Mouse (Mus musculus): Measurements from ENCODE around the gene Srrm4. TPM values are rescaled to one million over a fixed set of nuclear protein-coding genes. Genes with fewer than 3 reads are reported as not detected.

The Srrm4 gene
- polyA plus RNA-seq, 1 experiment from 2014 or later = 0.90 TPM

- H3K27ac ChIP-seq = peak within 1 kb of the TSS; percentile 88
- peak within 1 kb of the TSS; percentile 63 for H3K4me3 ChIP-seq
- DNase-seq (ENCODE audit: low spot score) = peak; percentile 94
- H3K4me1 ChIP-seq = peaks cover 54% of the 10 kb centered on the region
- 0 out of 2 replicates have a peak, but pooled peaks cover 3% of the 10 kb centered on the region for H3K36me3 ChIP-seq
- under 1% methylated on average over 20 of the region's 20 CpGs for WGBS
- no peaks in the 10 kb centered on the region for H3K9me3 ChIP-seq
- H3K27me3 ChIP-seq (ENCODE audit: insufficient read depth, poor library complexity, severe bottlenecking) = no peaks in the 10 kb centered on the region
Observed at GRCm38 (mm10) chr5:116422699-116423201, 168.9 kb downstream of the Srrm4 start, which contains the start of gene Hspb8. Gene Hspb8, minus strand, starts transcription at chr5:116422864.

- Histone ChIP-seq H3K4me3 (peak overlapping the region; percentile 63), H3K27ac (peak overlapping the region; percentile 88), H3K4me1 (peaks cover 56% of the 10 kb centered on the region), H3K9me3 (no peaks in the 10 kb centered on the region), H3K27me3 (ENCODE audit: insufficient read depth, poor library complexity, severe bottlenecking) (no peaks in the 10 kb centered on the region), H3K36me3 (peaks cover 10% of the 10 kb centered on the region; the same call in 1 of the 2 replicates)
- DNase-seq (ENCODE audit: low spot score) = no peak
- 33% methylated on average over 22 of the region's 22 CpGs for WGBS
Observed at GRCm38 (mm10) chr5:116421791-116422481, 169.7 kb downstream of the Srrm4 start.

- peak overlapping the region; percentile 60 for H3K4me3 ChIP-seq
- H3K36me3 ChIP-seq = peaks cover 10% of the 10 kb centered on the region; the same call in 1 of the 2 replicates
- H3K4me1 ChIP-seq = peaks cover 65% of the 10 kb centered on the region
Observed at GRCm38 (mm10) chr5:116420759-116421225, 170.8 kb downstream of the Srrm4 start.

GRCm38 (mm10) chr5:116420213-116420612 is 171.4 kb downstream of the Srrm4 start:
- Histone ChIP-seq H3K4me3 (peak overlapping the region; percentile 60), H3K36me3 (peaks cover 12% of the 10 kb centered on the region; the same call in 1 of the 2 replicates), H3K4me1 (peaks cover 67% of the 10 kb centered on the region), H3K9me3 (no peaks in the 10 kb centered on the region), H3K27me3 (ENCODE audit: insufficient read depth, poor library complexity, severe bottlenecking) (no peaks in the 10 kb centered on the region), H3K27ac (peak overlapping the region; percentile 87)
- no peak for DNase-seq (ENCODE audit: low spot score)
- 90% methylated on average over 1 of the region's 1 CpGs for WGBS

More at GRCm38 (mm10) chr5:116420759-116421225, 170.8 kb downstream of the Srrm4 start:
- WGBS = 11% methylated on average over 6 of the region's 6 CpGs
- peak; percentile 86 for DNase-seq (ENCODE audit: low spot score)
- peak overlapping the region; percentile 87 for H3K27ac ChIP-seq
- H3K9me3 ChIP-seq = no peaks in the 10 kb centered on the region
- no peaks in the 10 kb centered on the region for H3K27me3 ChIP-seq (ENCODE audit: insufficient read depth, poor library complexity, severe bottlenecking)

GRCm38 (mm10) chr5:116419322-116420045 is 172.1 kb downstream of the Srrm4 start:
- 67% methylated on average over 6 of the region's 6 CpGs for WGBS
- no peaks in the 10 kb centered on the region for H3K9me3 ChIP-seq
- peaks cover 71% of the 10 kb centered on the region for H3K4me1 ChIP-seq
- H3K27me3 ChIP-seq (ENCODE audit: insufficient read depth, poor library complexity, severe bottlenecking) = no peaks in the 10 kb centered on the region
- DNase-seq (ENCODE audit: low spot score) = no peak
- H3K4me3 ChIP-seq = peak overlapping the region; percentile 60
- H3K27ac ChIP-seq = peak overlapping the region; percentile 59
- peaks cover 19% of the 10 kb centered on the region for H3K36me3 ChIP-seq

- Histone ChIP-seq H3K27ac (peak overlapping the region; percentile 65; the same call in 1 of the 2 replicates), H3K9me3 (no peaks in the 10 kb centered on the region), H3K27me3 (ENCODE audit: insufficient read depth, poor library complexity, severe bottlenecking) (no peaks in the 10 kb centered on the region), H3K4me3 (no peak overlapping the region), H3K4me1 (peaks cover 80% of the 10 kb centered on the region), H3K36me3 (peaks cover 31% of the 10 kb centered on the region)
- WGBS = 20% methylated on average over 5 of the region's 5 CpGs
- no peak for DNase-seq (ENCODE audit: low spot score)
Observed at GRCm38 (mm10) chr5:116416208-116416607, 175.4 kb downstream of the Srrm4 start.

- no peak for DNase-seq (ENCODE audit: low spot score)
- Histone ChIP-seq H3K27ac (peak overlapping the region; percentile 74; the same call in 1 of the 2 replicates), H3K4me3 (peak overlapping the region; percentile 10; the same call in 1 of the 2 replicates), H3K9me3 (no peaks in the 10 kb centered on the region), H3K36me3 (peaks cover 26% of the 10 kb centered on the region), H3K4me1 (peaks cover 56% of the 10 kb centered on the region), H3K27me3 (ENCODE audit: insufficient read depth, poor library complexity, severe bottlenecking) (no peaks in the 10 kb centered on the region)
- WGBS = 5% methylated on average over 16 of the region's 16 CpGs
Observed at GRCm38 (mm10) chr5:116409689-116410590, 181.7 kb downstream of the Srrm4 start.

GRCm38 (mm10) chr5:116408965-116409364 is 182.7 kb downstream of the Srrm4 start:
- WGBS = 54% methylated on average over 9 of the region's 9 CpGs
- no peak overlapping the region; the same call in 1 of the 2 replicates for H3K27ac ChIP-seq
- no peaks in the 10 kb centered on the region for H3K27me3 ChIP-seq (ENCODE audit: insufficient read depth, poor library complexity, severe bottlenecking)
- H3K9me3 ChIP-seq = no peaks in the 10 kb centered on the region
- peaks cover 19% of the 10 kb centered on the region for H3K36me3 ChIP-seq
- no peak for DNase-seq (ENCODE audit: low spot score)
- no peak overlapping the region for H3K4me3 ChIP-seq
- peaks cover 46% of the 10 kb centered on the region for H3K4me1 ChIP-seq

GRCm38 (mm10) chr5:116407936-116408335 is 183.7 kb downstream of the Srrm4 start:
- Histone ChIP-seq H3K4me1 (peaks cover 36% of the 10 kb centered on the region), H3K4me3 (no peak overlapping the region), H3K27ac (no peak overlapping the region), H3K36me3 (peaks cover 19% of the 10 kb centered on the region), H3K27me3 (ENCODE audit: insufficient read depth, poor library complexity, severe bottlenecking) (no peaks in the 10 kb centered on the region), H3K9me3 (no peaks in the 10 kb centered on the region)
- DNase-seq (ENCODE audit: low spot score) = no peak
- WGBS = 44% methylated on average over 6 of the region's 6 CpGs

GRCm38 (mm10) chr5:116407321-116407720 is 184.3 kb downstream of the Srrm4 start:
- no peaks in the 10 kb centered on the region for H3K9me3 ChIP-seq
- 0 out of 2 replicates have a peak overlapping the region, but pooled peaks have one; percentile 5 for H3K27ac ChIP-seq
- no peak for DNase-seq (ENCODE audit: low spot score)
- H3K4me3 ChIP-seq = no peak overlapping the region
- H3K27me3 ChIP-seq (ENCODE audit: insufficient read depth, poor library complexity, severe bottlenecking) = no peaks in the 10 kb centered on the region
- H3K36me3 ChIP-seq = peaks cover 14% of the 10 kb centered on the region
- WGBS = 37% methylated on average over 4 of the region's 4 CpGs
- peaks cover 30% of the 10 kb centered on the region for H3K4me1 ChIP-seq

GRCm38 (mm10) chr5:116406507-116406906 is 185.1 kb downstream of the Srrm4 start:
- Histone ChIP-seq H3K36me3 (peaks cover 10% of the 10 kb centered on the region), H3K9me3 (no peaks in the 10 kb centered on the region), H3K27ac (no peak overlapping the region), H3K27me3 (ENCODE audit: insufficient read depth, poor library complexity, severe bottlenecking) (no peaks in the 10 kb centered on the region), H3K4me1 (peaks cover 27% of the 10 kb centered on the region), H3K4me3 (no peak overlapping the region)
- WGBS = 69% methylated on average over 3 of the region's 3 CpGs
- DNase-seq (ENCODE audit: low spot score) = no peak

GRCm38 (mm10) chr5:116405934-116406333 is 185.7 kb downstream of the Srrm4 start:
- no peak for DNase-seq (ENCODE audit: low spot score)
- 100% methylated on average over 1 of the region's 1 CpGs for WGBS
- Histone ChIP-seq H3K36me3 (peaks cover 10% of the 10 kb centered on the region), H3K27me3 (ENCODE audit: insufficient read depth, poor library complexity, severe bottlenecking) (no peaks in the 10 kb centered on the region), H3K4me3 (no peak overlapping the region), H3K9me3 (no peaks in the 10 kb centered on the region), H3K4me1 (peaks cover 22% of the 10 kb centered on the region), H3K27ac (no peak overlapping the region)
